Mouse (Mus musculus): ENCODE measurements around the gene E2f4. TPM values are rescaled to one million over a fixed set of nuclear protein-coding genes. Genes with fewer than 3 reads are reported as not detected.

Gene E2f4
- polyA plus RNA-seq, 1 experiment from 2014 or later: 57.5 TPM

DNA sequence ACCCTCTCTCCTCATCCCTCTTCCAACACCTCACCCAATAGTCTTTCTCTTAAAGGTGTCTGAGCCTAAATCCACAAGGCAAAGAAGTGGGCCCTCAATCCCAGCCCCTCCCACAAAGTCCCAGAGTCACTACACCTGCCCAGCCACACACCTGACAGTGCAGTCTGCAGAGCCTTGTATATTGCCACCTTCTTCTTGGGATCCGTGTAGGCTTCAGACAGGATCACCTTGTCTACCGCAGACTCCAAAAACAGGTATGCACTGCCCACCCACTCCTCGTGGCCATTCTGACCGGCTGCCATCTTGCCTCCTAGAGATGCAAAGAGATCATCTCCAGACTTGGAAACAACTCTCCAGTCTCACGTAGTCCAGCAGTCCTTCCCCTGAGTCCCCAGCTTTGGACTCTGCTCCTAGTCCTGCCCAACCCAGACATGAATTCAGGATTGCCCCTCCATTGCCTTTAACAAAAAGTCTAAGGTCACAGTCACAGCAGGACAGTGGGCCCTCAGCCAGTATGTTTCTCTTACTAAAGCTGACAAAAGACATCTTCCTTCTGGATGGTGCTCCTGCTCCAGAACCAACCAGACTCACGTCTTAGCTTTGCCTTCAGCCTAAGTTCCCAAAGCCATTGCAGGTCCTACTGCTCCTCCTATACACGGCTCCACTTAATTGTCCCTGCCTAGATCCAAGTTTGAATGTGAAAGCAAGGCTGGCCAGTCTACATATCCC is 36.9 kb upstream of the E2f4 start:
- H3K4me2 ChIP-seq (replicated peaks): no peak overlapping the region
- H3K4me1 ChIP-seq (replicated peaks): peaks cover 26% of the 10 kb centered on the region
- ATAC-seq: no peak
- peaks cover 95% of the 10 kb centered on the region for H3K27me3 ChIP-seq
- no peaks in the 10 kb centered on the region for H3K36me3 ChIP-seq
- no peak overlapping the region for H3K27ac ChIP-seq
- 69% methylated on average over 7 of the region's 7 CpGs for WGBS
- no peak overlapping the region for H3K9ac ChIP-seq (replicated peaks)
- H3K9me3 ChIP-seq: no peaks in the 10 kb centered on the region
- H3K4me3 ChIP-seq (replicated peaks): no peak overlapping the region

- H3K27me3 ChIP-seq: peaks cover 95% of the 10 kb centered on the region
- H3K4me2 ChIP-seq (replicated peaks): no peak overlapping the region
- no peaks in the 10 kb centered on the region; the same call in 1 of the 2 replicates for H3K9me3 ChIP-seq
- H3K27ac ChIP-seq: no peak overlapping the region
- no peaks in the 10 kb centered on the region for H3K36me3 ChIP-seq
- no peak overlapping the region for H3K9ac ChIP-seq (replicated peaks)
- 86% methylated on average over 12 of the region's 12 CpGs for WGBS
- no peak for ATAC-seq
- H3K4me1 ChIP-seq (replicated peaks): peaks cover 26% of the 10 kb centered on the region
- H3K4me3 ChIP-seq (replicated peaks): no peak overlapping the region
These were observed 36.0 kb upstream of the E2f4 start for GRCm38 (mm10) chr8:105261326-105261980.

- Histone ChIP-seq H3K4me2 (replicated peaks) (0 out of 2 replicates have a peak overlapping the region, but pooled peaks have one; percentile 84), H3K36me3 (no peaks in the 10 kb centered on the region), H3K27ac (no peak overlapping the region), H3K9ac (replicated peaks) (no peak overlapping the region), H3K9me3 (no peaks in the 10 kb centered on the region; the same call in 1 of the 2 replicates), H3K27me3 (peaks cover 97% of the 10 kb centered on the region), H3K4me1 (replicated peaks) (peaks cover 32% of the 10 kb centered on the region), H3K4me3 (replicated peaks) (peak overlapping the region; percentile 62; the same call in 1 of the 2 replicates)
- WGBS: 42% methylated on average over 16 of the region's 16 CpGs
- no peak for ATAC-seq
These were observed 34.1 kb upstream of the E2f4 start for GRCm38 (mm10) chr8:105263244-105263912.

DNA sequence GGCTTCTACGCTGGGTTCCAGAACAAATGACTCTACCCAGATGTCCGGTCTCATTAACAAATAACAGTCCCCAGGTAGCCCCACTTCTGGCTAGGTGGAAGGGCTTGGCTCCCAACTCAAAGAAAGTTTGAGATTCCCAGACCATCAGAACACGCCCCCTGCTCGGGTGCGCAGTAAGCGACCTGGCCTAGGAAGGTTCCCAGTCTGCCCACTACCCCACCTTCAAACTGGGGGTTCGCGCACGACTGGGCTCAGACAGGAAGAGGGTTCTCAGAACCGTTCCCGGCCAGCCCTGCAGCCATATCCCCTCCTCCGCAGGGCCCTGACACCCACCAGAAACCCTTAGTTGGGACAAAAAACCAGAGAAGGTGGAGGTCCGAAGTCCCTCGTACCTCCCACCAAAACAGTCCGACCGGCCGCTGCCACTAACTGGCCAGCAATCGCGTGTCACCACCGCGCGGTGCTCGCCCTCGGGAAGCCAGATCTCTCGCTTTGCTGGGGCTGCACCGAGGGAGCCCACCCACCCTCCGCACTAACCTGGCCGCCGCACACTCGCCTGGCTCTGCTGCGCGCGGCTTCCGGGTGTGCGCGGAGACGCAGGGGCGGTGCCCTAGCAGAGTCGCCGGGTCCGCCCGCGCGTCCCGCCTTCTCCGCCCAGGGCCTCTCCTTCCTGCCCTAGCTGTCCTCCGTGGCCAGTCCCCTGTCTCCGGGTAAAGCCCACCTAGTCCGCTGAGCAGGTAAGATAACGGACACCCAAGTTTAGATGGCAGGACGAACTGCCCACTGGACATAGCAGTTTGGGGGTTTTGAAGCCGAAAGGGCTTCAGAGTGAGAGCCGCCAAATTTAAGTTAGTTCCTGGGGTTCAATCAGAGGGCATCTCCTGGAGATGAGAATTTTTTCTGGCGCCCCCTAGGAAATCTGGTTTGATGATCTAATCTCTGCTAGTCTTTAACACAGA is 33.2 kb upstream of the E2f4 start, which contains the start of the genes Tradd and Fbxl8:
Gene Tradd (minus strand): TSS at position 586 of the 959 bp plus-strand sequence.
Gene Fbxl8 (plus strand): TSS at position 625 of the 959 bp plus-strand sequence.
- 2% methylated on average over 54 of the region's 54 CpGs for WGBS
- Histone ChIP-seq H3K9me3 (no peaks in the 10 kb centered on the region; the same call in 1 of the 2 replicates), H3K27ac (no peak within 1 kb of the TSS), H3K4me3 (replicated peaks) (peak within 1 kb of the TSS; percentile 62), H3K36me3 (no peaks in the 10 kb centered on the region), H3K27me3 (peaks cover 97% of the 10 kb centered on the region), H3K4me1 (replicated peaks) (peaks cover 32% of the 10 kb centered on the region), H3K9ac (replicated peaks) (peak within 1 kb of the TSS; percentile 67), H3K4me2 (replicated peaks) (peak within 1 kb of the TSS; percentile 84)
- peak; percentile 8; the same call in 1 of the 2 replicates for ATAC-seq

DNA sequence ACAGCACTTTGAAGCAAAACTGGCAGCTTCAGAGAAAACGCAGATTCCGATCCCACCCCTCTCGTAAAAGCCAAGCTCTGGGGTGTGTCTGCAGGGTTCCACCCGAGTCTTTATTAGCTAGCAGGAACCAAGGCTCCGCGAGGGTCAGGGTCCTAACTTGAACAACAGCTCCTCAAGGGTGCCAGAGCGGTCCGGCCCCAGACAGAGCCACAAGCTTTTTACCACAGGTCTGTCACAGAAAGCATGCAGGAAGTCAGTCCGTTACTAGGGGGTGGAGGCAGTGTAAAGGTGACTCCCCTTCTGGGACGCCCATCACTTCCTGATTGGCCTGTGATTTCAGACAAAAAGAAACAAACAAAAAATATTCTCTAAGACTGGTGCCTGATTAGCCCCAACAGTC is 32.3 kb upstream of the E2f4 start:
- no peaks in the 10 kb centered on the region; the same call in 1 of the 2 replicates for H3K9me3 ChIP-seq
- H3K27ac ChIP-seq: no peak overlapping the region
- peak overlapping the region; percentile 62 for H3K4me3 ChIP-seq (replicated peaks)
- H3K4me2 ChIP-seq (replicated peaks): peak overlapping the region; percentile 84; the same call in 1 of the 2 replicates
- WGBS: 11% methylated on average over 10 of the region's 10 CpGs
- peak overlapping the region; percentile 67; the same call in 1 of the 2 replicates for H3K9ac ChIP-seq (replicated peaks)
- ATAC-seq: no peak
- H3K36me3 ChIP-seq: no peaks in the 10 kb centered on the region
- H3K27me3 ChIP-seq: peaks cover 97% of the 10 kb centered on the region
- peaks cover 37% of the 10 kb centered on the region for H3K4me1 ChIP-seq (replicated peaks)

DNA sequence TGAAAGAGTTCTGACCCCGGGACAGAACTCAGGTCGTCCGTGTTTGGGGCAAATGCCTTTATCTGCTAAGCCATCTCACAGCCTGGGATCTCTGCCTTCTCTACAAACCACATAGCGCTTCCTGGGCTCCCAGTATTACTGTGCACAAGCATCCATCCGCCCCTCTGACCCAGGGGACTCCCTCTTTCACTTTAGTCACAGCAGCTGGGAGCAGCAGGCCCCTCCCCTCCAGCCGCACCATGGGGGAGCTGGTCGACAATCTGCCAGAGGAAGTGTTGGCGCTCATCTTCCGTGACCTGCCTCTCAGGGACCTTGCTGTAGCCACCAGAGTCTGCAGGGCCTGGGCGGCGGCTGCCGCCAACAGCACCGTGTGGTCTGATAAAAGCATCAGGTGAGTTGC is 30.7 kb upstream of the E2f4 start:
- no peaks in the 10 kb centered on the region for H3K36me3 ChIP-seq
- H3K27ac ChIP-seq: no peak overlapping the region
- WGBS: 7% methylated on average over 13 of the region's 13 CpGs
- peaks cover 46% of the 10 kb centered on the region for H3K4me1 ChIP-seq (replicated peaks)
- H3K9ac ChIP-seq (replicated peaks): no peak overlapping the region; the same call in 1 of the 2 replicates
- no peak for ATAC-seq
- no peaks in the 10 kb centered on the region; the same call in 1 of the 2 replicates for H3K9me3 ChIP-seq
- H3K27me3 ChIP-seq: peaks cover 97% of the 10 kb centered on the region
- no peak overlapping the region for H3K4me2 ChIP-seq (replicated peaks)
- no peak overlapping the region for H3K4me3 ChIP-seq (replicated peaks)

DNA sequence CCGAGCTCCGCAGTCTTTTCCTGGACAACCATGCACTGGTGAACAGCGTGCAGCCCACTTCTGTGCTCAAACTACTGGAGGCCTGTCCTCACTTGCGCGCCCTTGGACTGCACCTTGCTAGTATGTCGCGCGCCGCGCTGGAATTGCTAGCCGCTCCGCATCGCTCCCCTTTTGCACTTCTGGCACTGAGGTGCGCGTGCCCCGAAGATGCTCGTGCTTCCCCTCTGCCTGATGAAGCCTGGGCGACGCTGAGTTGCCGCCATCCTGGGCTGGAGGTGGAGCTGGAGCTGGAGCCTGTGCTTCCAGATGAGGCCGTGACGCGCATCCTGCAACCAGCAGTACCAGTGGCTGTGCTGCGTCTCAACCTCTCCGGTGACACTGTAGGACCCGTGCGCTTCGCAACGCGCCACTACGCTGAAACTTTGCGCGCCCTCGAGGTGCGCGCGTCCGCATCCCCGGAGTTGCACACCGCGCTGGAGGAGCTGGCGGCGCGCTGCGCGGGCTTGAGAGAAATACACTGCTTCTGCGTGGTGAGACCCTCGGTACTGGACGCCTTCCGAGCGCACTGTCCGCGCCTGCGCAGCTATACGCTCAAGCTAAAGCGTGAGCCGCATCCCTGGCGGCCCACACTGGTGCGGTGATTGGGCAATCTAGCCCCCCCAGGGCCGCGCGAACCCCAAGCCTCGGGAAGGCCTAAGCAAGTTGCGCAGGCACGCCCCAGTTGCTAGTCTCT is 29.0 kb upstream of the E2f4 start:
- Histone ChIP-seq H3K27me3 (peaks cover 99% of the 10 kb centered on the region), H3K4me1 (replicated peaks) (peaks cover 46% of the 10 kb centered on the region), H3K36me3 (no peaks in the 10 kb centered on the region), H3K4me3 (replicated peaks) (peak overlapping the region; percentile 50), H3K9me3 (no peaks in the 10 kb centered on the region; the same call in 1 of the 2 replicates), H3K27ac (0 out of 2 replicates have a peak overlapping the region, but pooled peaks have one; percentile 14), H3K9ac (replicated peaks) (peak overlapping the region; percentile 42), H3K4me2 (replicated peaks) (peak overlapping the region; percentile 75)
- ATAC-seq: peak; percentile 89
- WGBS: under 1% methylated on average over 65 of the region's 65 CpGs

GRCm38 (mm10) chr8:105269075-105269458 is 28.4 kb upstream of the E2f4 start:
- H3K4me1 ChIP-seq (replicated peaks): peaks cover 43% of the 10 kb centered on the region
- H3K9me3 ChIP-seq: no peaks in the 10 kb centered on the region; the same call in 1 of the 2 replicates
- peaks cover 99% of the 10 kb centered on the region for H3K27me3 ChIP-seq
- no peak overlapping the region for H3K27ac ChIP-seq
- H3K4me2 ChIP-seq (replicated peaks): peak overlapping the region; percentile 75
- peak overlapping the region; percentile 42 for H3K9ac ChIP-seq (replicated peaks)
- peak overlapping the region; percentile 50 for H3K4me3 ChIP-seq (replicated peaks)
- ATAC-seq: peak; percentile 50
- H3K36me3 ChIP-seq: no peaks in the 10 kb centered on the region
- 1% methylated on average over 10 of the region's 10 CpGs for WGBS

DNA sequence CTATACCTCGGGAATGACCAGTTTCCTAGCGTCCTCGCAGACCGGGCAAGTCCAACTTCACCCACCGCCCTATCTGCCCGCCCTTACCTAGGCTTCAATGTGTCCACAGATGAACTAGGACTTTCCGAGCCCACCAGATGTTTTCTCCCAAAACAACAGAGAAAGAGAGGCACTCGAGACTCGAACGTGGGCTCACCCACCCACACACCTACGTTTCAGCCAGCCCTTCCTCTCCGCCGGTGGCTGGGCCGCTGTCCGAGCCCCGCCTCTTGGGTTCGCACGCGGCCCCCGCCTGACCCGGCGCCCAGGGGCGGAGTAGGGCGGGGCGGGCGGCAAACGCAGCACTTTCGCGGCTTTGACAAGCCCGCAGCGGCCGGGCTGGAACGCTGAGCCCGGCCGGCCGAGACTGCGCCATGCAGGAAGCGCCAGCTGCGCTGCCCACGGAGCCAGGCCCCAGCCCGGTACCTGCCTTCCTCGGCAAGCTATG is 28.0 kb upstream of the E2f4 start, which contains the start of gene Hsf4:
Gene Hsf4 (plus strand): TSS at position 341 of the 487 bp plus-strand sequence.
- Histone ChIP-seq H3K27me3 (peaks cover 99% of the 10 kb centered on the region), H3K36me3 (no peaks in the 10 kb centered on the region), H3K27ac (0 out of 2 replicates have a peak within 1 kb of the TSS, but pooled peaks have one; percentile 14), H3K4me1 (replicated peaks) (peaks cover 38% of the 10 kb centered on the region), H3K9me3 (no peaks in the 10 kb centered on the region; the same call in 1 of the 2 replicates), H3K4me2 (replicated peaks) (peak within 1 kb of the TSS; percentile 75), H3K9ac (replicated peaks) (peak within 1 kb of the TSS; percentile 42), H3K4me3 (replicated peaks) (peak within 1 kb of the TSS; percentile 50)
- 0 out of 2 replicates have a peak, but pooled peaks have one; percentile 2 for ATAC-seq
- under 1% methylated on average over 42 of the region's 42 CpGs for WGBS
